Mouse (Mus musculus): ENCODE data around the gene Nrip3. TPM values are rescaled to one million over a fixed set of nuclear protein-coding genes. Genes with fewer than 3 reads are reported as not detected.

Nrip3 gene
- 0.06 TPM in 1 of 2 replicates, not detected in the other for polyA plus RNA-seq (2012; rRNA removed; ENCODE audit: low replicate concordance)

GRCm38 (mm10) chr7:109781470-109782203, at the start of gene Nrip3:
Nrip3 (minus strand) TSS chr7:109782025.

DNA sequence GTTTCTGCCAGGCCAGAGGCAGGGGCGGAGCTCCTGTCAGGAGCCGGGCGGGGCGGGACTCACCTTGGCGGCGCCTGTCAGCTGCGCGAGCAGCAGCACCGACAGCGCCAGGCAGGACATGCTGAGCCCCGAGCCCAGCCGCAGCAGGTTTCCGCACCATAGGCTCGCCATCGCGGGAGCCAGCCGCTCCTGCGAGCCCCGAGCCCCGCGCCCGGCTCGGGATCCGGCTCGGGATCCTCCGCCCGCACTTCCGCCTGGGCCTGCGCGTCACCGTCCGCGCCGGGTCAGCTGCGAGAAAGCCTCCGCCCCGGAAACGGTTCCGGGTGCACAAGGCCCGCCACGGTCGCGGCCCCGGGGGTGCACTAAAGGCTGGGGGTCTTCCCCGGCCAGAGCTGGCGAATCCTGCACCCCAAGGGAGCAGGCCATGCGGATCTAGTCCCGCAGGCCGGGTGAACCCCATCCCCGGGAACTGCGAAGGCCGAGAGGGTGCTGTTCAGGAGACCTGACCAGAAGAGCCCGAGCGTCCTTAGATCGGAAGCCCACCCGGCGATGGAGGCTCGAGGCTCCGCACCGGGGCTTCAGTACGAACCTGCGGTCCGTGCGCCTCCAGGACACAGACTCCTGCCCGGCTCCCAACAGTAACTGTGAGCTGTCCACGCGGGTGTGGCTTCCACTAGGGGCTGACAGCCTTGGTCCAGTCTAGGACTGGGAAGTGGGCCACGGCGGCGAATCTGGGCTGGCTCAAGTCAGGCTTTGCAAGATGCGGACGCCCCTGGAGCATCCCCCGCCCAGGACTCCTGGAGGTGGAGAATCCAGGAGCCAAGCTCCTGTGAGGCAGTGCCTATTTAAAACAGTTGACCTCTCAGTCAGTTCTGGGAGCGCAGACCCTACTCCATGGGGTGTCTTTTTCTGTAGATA, 29.6 kb downstream of the Nrip3 start, which contains the start of gene Tmem9b:
Gene Tmem9b (minus strand): TSS at position 868 of the 918 bp plus-strand sequence.

GRCm38 (mm10) chr7:109731626-109732025, 50.2 kb downstream of the Nrip3 start, which contains the start of gene Ascl3:
Ascl3 (minus strand) TSS chr7:109731726.

GRCm38 (mm10) chr7:109723697-109724096, 58.1 kb downstream of the Nrip3 start, which contains the start of gene BC051019:
BC051019 (minus strand) TSS chr7:109723850.

Other genes with a start within 250 kb of the Nrip3 start
- gene St5, start 78.4 kb downstream of the Nrip3 start, polyA plus RNA-seq (2012; rRNA removed; ENCODE audit: low replicate concordance): 37.5 and 56.1 TPM in 2 replicates
- 15.6 and 16.3 TPM in 2 replicates for gene Akip1, start 78.3 kb downstream of the Nrip3 start, polyA plus RNA-seq (2012; rRNA removed; ENCODE audit: low replicate concordance)
- not detected in 2 replicates for gene BC051019, start 58.2 kb downstream of the Nrip3 start, polyA plus RNA-seq (2012; rRNA removed; ENCODE audit: low replicate concordance)
- 0.19 and 0.73 TPM in 2 replicates for gene Ascl3, start 50.3 kb downstream of the Nrip3 start, polyA plus RNA-seq (2012; rRNA removed; ENCODE audit: low replicate concordance)
- gene Tmem9b, start 29.1 kb downstream of the Nrip3 start, polyA plus RNA-seq (2012; rRNA removed; ENCODE audit: low replicate concordance): 48.6 and 49.0 TPM in 2 replicates
- gene Scube2, start 83.7 kb upstream of the Nrip3 start, polyA plus RNA-seq (2012; rRNA removed; ENCODE audit: low replicate concordance): 0.20 and 3.4 TPM in 2 replicates
- gene Dennd5a, start 178.4 kb upstream of the Nrip3 start, polyA plus RNA-seq (2012; rRNA removed; ENCODE audit: low replicate concordance): 129 and 135 TPM in 2 replicates
- gene Tmem41b, start 204.9 kb upstream of the Nrip3 start, polyA plus RNA-seq (2012; rRNA removed; ENCODE audit: low replicate concordance): 22.3 and 22.9 TPM in 2 replicates
- gene Ipo7, start 236.2 kb upstream of the Nrip3 start, polyA plus RNA-seq (2012; rRNA removed; ENCODE audit: low replicate concordance): 13.2 and 31.4 TPM in 2 replicates

Data from subcutaneous adipose tissue, adult 2 months (tissue).